Mouse (Mus musculus) telencephalon, adult 2 months (tissue): ENCODE measurements around the gene Klhl6.

ENCODE experiments used
- DNase-seq: peaks from one replicate; pipeline ENCODE4 v3.0.0-alpha.2; 2011; ENCODE audit warnings: low read depth, low spot score

The Klhl6 gene

DNA sequence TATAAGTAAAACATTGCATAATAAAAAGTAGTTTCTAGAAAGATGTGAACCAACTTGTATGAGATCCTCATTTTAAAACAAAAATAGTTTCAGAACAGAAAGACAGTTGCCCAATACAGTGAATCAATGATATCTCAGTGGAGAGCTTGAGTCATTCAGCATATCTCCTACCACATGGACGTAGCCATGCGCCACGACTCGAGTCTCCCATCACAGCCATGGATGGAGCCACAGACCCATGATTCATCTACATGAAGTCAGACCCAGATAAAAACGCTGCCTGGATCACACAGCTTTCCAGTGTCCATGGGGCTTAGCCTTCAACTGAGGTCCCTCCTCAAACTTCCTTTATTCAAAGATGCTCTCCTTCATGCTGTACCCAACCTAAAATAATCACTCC lies 13.3 kb downstream of the Klhl6 start:
- DNase-seq: no peak

DNA sequence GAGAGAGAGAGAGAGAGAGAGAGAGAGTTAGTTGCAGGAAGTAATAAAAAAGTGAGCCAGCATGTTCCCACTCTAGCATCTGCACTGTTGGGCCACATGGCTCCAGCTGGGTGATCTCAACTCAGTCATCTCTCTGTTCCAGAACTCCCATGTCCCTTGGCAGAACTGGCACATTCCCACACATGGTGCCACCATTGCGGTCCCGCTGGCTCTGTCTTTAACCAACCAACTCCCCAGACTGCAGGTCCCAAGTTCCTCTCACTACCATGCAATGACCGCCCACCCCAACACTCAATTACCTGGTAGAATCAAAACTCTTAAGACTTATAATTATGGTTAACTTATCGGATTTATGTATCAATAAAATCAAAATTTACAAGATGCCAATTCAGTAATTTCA lies 14.2 kb downstream of the Klhl6 start:
- DNase-seq: no peak

DNA sequence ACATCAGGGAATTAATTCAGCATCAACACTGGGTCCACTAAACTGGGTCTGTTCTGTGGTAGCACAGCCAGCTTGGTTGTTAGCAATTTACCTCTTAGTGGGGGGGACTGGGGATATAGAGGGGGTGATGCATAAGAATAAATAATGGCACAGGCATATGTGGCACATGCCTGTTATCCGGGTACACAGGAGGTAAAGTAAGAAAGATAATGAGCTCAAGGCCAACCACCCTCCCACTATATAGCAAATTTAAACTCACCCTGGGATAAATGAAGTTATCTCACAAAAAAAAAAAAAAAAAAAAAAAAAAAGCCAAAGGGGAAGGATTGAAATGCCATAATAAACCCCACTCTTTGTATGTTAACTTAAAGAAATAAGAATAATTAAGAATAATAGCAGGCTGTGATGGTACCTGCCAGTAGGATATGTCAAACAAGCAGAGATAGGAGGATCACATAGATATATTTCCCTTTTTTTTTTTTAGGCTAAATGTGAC lies 14.9 kb downstream of the Klhl6 start:
- no peak for DNase-seq

DNA sequence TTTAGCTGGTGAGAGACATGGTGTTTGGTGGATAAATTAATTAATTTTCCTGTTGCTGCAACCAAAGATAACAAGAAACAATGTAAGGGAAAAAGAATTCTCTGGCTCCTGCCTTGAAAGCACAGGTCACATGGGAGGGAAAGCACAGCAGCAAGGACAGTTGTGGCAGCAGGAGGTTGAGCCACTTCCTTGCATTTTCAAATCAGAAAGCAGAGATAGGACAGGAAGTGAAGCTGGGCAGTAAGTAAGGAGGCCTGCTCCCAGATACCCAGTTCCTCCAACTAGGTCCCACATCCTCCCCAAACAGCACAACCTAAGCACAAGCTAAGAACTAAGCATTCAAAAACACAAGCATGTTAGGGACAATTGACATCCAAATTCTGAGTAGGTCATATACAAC lies 15.9 kb downstream of the Klhl6 start:
- no peak for DNase-seq

DNA sequence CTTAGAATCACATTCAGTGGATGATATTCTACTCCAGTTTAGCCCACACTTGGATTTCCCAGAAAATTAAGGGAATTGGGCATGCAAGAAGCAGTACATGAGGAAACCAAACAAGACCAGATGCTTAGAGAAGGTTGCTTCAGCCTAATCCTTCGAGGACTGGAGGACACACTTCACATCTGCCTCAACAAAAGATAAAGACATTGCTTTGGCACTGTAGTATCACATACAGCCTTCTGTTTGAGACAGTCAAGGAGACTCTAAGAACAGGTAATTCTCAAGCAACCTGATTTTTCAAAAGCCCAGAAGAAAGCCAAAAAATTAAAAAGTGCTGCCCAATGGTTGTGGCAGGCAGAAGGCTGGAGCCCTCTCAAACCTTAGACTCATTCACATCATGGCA lies 16.4 kb downstream of the Klhl6 start:
- DNase-seq: no peak

DNA sequence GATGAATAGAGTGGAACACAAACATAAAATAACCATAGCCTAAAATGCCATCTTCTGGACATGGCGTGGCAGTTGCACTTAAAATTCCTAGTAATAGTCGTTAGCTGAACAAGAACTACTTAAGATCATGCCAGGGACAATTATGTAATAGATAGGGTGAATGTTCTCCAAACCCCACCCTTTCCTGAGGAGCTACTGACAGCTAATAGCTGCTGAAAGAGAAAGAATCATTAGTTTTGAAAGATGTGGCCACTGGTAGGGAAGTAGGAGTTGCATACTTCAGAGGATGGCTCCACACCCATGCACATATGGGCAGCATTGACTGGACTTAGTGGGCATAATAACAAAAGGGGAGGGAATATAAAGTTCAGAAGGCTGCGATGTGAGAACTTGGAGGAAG lies 19.9 kb downstream of the Klhl6 start:
- DNase-seq: no peak

DNA sequence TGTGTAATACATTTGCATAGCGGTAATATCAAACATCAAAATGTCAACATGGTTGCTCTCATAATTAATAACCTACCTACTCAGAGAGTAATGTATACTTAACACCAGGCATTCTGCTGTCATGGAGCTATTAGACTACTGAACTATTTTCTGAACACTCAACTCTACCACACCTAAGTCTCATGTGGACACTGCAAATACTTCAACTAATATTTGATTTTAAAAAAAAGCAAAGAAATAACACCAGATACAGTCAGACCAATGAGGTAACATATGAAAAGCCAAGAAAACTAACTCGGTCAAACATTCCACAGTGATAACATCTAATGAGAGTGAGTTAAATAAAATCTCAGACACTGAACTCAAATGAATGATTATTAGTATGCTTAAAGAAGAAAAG lies 21.8 kb downstream of the Klhl6 start:
- no peak for DNase-seq

DNA sequence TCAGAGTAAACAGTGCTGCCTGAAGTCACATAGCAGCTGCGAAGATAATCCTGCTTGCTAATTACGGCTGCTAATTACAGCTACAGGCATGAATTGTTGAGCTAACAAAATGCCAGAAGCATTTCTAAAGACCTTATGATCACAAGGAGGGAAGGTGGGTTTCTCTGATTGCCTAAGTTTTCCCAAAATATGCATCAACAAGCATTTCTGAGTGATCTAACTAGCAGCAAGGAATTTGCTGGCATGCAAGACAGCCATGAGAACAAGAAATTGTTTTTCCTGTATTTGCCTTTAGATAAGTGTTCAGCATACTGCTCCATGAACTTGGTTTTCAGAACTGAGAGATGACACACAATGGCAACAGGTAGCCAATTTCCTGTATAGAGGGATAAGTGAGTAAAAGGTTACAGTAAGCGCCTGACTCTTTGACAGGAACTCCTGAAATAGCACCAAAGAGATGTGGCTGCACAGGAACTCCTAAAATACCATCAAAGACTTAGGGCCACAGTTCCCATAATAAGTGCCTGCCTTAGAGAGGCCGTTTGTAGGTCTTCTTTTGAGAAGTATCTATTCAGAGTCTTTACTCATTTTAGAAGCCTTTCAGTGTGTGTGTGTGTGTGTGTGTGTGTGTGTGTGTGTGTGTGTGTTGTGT lies 22.3 kb downstream of the Klhl6 start:
- no peak for DNase-seq

DNA sequence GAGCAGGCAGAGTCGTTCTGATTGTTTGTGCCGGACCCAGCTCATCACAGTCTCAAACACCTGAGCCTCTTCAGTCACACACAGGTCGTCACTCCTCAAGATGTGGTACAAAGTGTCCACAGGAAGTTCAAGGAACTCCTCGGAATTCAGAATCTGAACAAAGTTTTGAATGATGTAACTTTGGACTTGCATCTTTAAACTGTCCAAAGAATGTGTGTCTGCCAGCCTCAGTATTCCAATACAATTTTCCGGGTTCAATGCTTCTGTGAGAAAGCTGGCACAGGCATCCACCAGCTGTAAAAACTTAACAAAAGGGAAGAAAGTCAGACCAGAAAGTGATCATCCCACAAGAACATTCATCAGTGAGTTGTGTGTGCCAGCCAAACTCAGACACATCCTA lies 25.8 kb downstream of the Klhl6 start:
- no peak for DNase-seq

DNA sequence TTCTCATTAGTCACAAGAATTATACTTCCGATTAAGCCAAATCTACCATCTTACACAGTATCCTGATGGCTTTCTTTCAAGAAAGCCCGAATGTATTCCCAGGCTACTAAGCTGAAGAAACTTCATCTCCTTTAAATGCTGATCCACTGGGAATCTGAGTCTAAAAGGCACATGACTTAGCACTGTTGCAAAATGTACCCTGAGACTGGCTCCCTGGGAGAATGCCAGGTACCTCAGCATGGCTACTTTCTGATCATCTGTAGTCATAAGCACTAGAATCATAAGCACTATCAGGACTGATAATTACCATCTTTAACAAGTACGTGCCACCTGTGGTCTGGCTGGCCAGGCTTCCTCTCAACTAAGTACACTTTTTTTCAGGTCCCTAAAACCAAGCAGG lies 35.5 kb downstream of the Klhl6 start:
- DNase-seq: no peak

DNA sequence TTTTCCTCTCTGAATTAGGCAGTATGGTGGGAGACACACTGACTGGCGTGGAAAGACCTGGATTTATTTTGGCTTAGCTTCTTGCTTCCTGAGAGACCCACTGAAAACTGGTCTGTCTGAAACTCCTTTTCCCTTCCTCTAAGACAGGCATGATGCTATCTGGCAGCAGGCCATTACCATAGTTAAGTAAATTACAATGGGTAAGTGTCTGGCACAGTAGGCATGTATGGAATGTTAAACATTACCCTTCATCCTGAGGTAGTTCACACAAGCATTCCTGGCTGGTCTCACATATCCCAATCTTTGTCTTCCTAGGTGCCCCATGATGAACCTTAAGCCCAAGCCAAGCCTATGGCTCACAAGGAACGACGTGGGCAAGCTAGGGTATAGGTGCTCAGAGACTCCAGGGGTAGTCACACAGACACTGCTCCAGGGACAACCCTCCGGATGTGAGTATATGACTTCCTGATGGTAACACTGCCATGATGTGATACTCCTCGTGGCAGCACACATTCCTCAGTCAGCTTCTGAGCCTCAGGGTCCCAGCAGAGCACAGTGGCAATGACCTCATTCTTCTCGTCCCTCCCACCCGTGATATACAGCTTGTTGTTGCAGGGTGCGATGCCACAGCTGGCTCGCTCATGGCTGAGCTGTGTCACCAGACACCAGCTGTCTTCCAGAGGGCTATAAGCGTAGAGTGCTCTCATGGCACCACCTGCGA lies 36.1 kb downstream of the Klhl6 start:
- no peak for DNase-seq

DNA sequence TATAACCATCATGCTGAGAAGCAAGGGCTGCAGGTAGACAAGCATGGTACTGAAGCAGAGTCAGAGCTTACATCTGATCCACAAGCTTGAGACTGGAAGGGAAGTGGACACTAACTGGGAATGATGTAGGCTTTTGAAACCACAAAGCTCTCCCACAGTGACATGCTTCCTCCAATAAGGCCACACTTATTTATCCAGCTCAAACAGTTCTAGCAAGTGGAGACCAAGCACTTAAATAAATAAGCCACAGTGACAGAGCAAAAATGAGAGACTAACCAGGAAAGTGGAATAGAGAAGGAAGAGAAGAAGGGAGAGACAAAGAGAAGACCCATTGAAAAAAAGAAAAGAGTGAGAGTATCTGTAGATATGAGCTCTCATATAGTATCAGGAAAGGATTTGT lies 62.0 kb downstream of the Klhl6 start:
- no peak for DNase-seq

DNA sequence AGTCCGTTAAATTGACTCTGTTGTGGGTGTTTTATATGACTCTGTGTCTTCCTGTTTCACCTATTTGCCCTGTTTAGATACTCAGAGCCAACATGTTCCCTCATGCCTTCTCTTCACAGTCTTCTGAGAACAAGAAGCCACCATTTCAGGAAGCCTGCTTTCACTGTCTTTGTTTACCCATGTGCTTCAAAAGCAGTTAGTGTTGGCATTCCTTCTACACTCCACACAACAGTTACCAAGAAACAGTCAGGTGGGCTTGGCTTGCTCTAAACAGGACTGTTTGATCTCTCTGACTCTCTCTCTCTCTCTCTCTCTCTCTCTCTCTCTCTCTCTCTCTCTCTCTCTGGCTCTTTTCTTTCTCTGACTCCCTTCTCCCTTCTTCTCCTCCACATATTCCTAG lies 64.6 kb downstream of the Klhl6 start:
- DNase-seq: no peak

DNA sequence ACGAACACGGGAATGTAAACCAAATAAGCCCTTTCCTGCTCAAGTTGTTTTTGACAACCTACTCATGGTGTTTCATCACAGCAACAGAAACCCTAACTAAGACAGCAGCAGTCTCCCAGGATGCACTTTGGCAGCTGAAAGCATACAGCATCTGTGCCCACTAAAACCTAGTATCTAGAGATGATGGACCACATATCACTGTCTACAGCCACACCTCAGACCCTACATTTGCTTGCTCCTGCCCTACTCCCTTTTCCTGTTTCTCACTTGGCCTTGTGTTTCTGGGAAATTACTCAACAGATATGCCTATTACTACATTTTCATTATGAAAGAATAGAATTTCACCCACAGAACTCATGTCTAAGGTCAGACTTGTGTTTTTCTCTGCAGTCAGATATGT lies 70.3 kb downstream of the Klhl6 start:
- no peak for DNase-seq

DNA sequence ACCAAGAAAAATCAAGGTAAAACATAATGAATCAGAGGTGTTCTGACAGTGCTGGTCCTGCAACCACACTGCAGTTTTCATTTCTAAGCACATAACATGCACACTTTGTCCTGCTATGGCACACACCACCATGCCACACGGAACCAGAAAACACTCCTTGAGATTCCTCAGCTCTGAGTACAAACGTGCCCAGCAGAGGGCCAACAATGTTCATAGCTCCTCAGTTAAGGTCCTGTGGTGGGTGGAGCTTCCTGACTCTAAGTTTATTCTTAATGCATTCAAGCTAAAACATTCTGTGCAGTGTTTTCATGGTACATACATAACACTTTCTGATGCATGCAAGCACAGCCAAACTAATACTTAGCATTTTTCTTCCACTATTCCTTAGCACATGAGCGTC lies 74.5 kb downstream of the Klhl6 start:
- no peak for DNase-seq

DNA sequence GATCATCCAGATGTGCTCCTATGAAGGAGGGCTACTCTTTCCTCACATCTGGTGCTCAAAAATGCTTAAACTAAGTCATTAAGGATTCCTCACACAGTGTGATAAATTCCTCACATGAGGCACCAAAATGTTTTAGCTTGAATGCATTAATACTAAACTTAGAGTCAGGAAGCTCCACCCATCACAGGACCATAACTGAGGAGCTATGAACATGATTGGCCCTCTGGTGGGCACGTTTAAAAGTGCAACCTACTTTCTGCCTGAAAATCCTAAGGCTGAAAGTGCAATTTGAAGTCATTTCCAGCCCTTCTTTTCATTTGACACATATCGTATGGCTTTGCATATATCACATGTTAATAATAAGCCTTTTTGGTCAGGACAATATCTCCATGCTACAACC lies 75.7 kb downstream of the Klhl6 start:
- DNase-seq: no peak

DNA sequence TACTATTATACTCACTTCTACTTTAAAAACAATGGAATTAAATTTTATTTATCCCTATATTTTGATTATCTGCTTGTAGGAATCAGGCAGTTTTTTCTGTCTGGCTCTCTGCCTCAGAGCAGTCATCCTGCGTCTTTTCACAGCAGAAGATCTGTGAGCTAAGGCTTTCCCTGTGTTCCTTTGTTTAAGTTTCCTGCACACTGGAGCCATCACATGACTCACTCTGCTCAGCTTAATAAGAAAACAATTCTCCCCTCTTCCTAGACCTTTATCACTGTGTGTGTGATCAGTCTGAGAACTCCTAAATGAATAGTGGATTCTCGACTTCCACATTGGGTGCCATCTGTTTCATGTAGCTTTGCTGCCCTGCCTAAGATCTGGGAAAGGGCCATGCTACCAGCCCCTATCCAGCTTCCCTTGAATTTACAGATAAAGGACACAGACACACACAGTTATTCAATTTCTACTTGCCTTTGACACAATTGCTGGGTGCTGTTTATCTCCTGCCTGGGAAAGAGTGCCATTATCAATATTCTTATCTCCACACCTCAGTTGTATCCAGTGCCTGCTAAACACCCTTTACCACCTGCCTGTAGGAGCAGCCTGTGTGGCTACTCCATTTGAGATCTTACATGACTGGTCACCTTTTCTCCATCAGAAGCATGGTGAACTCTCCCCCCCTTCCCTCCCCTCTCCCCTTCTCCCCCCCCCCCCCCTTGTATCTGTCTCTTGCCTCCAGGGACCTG lies 77.9 kb downstream of the Klhl6 start:
- DNase-seq: no peak

DNA sequence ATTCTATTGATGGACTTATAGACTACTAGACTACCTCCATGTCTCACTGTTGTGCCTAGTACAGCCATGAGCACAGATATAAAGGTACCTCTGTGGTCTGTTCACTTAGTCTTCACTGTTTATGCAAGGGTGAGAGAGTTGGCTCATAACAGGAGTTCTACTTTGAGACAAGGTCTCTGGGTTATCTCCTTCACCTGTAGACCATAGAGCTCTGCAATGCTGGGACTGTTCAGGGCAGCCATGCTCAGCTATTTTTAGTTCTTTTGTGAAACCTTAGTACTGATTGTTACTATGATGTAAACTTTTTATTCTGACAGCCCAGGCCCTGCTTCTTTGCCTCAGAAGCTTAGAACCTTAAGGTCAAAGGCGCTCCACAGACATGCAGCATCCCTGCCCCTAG lies 79.0 kb downstream of the Klhl6 start:
- no peak for DNase-seq
